Mouse (Mus musculus): Measurements from ENCODE around the gene Pigp. TPM values are rescaled to one million over a fixed set of nuclear protein-coding genes. Genes with fewer than 3 reads are reported as not detected.
A peak's percentile ranks its signal among the peaks of the same experiment; 100 is the strongest.
"Not testable (repeated sequence)": the region's sequence is repeated elsewhere in the genome, so short reads cannot be mapped to it uniquely, and the experiment has no call there.

The Pigp gene
- polyA plus RNA-seq, 1 experiment from 2014 or later, result 129 TPM

- Histone ChIP-seq H3K4me3 (replicated peaks) (no peak overlapping the region), H3K36me3 (no peaks in the 10 kb centered on the region), H3K27me3 (replicated peaks) (no peaks in the 10 kb centered on the region), H3K4me1 (peaks cover 1% of the 10 kb centered on the region), H3K27ac (replicated peaks) (no peak overlapping the region), H3K9ac (replicated peaks) (no peak overlapping the region), H3K9me3 (replicated peaks) (no peaks in the 10 kb centered on the region), H3K4me2 (no peak overlapping the region)
- ATAC-seq (ENCODE audit: low FRiP score), result no peak
- 80% methylated on average over 11 of the region's 11 CpGs for WGBS
These were observed 14.7 kb downstream of the Pigp start for GRCm38 (mm10) chr16:94356776-94357494.

GRCm38 (mm10) chr16:94356046-94356445 lies 15.6 kb downstream of the Pigp start:
- 78% methylated on average over 7 of the region's 7 CpGs for WGBS
- ATAC-seq (ENCODE audit: low FRiP score), result no peak
- Histone ChIP-seq H3K9ac (replicated peaks) (no peak overlapping the region), H3K9me3 (replicated peaks) (no peaks in the 10 kb centered on the region), H3K36me3 (no peaks in the 10 kb centered on the region), H3K27me3 (replicated peaks) (no peaks in the 10 kb centered on the region), H3K27ac (replicated peaks) (no peak overlapping the region), H3K4me2 (no peak overlapping the region), H3K4me3 (replicated peaks) (no peak overlapping the region), H3K4me1 (no peaks in the 10 kb centered on the region)

GRCm38 (mm10) chr16:94354450-94354849 lies 17.2 kb downstream of the Pigp start:
- ATAC-seq (ENCODE audit: low FRiP score), result no peak; the same call in 1 of the 2 replicates
- Histone ChIP-seq H3K27ac (replicated peaks) (no peak overlapping the region), H3K4me1 (peaks cover 9% of the 10 kb centered on the region; the same call in 1 of the 2 replicates), H3K4me2 (no peak overlapping the region), H3K9me3 (replicated peaks) (no peaks in the 10 kb centered on the region), H3K9ac (replicated peaks) (no peak overlapping the region), H3K4me3 (replicated peaks) (no peak overlapping the region), H3K36me3 (no peaks in the 10 kb centered on the region), H3K27me3 (replicated peaks) (no peaks in the 10 kb centered on the region)
- WGBS, result 41% methylated on average over 9 of the region's 9 CpGs

GRCm38 (mm10) chr16:94350287-94350677 lies 21.4 kb downstream of the Pigp start:
- H3K9ac ChIP-seq (replicated peaks), result no peak overlapping the region
- no peaks in the 10 kb centered on the region for H3K36me3 ChIP-seq
- no peak overlapping the region for H3K4me2 ChIP-seq
- no peak for ATAC-seq (ENCODE audit: low FRiP score)
- peaks cover 10% of the 10 kb centered on the region; the same call in 1 of the 2 replicates for H3K4me1 ChIP-seq
- H3K4me3 ChIP-seq (replicated peaks), result no peak overlapping the region
- no peak overlapping the region for H3K27ac ChIP-seq (replicated peaks)
- whole genome bisulfite sequencing, result 67% methylated on average over 10 of the region's 10 CpGs
- H3K9me3 ChIP-seq (replicated peaks), result no peaks in the 10 kb centered on the region
- H3K27me3 ChIP-seq (replicated peaks), result no peaks in the 10 kb centered on the region

GRCm38 (mm10) chr16:94349588-94350286 lies 21.9 kb downstream of the Pigp start:
- no peak overlapping the region for H3K9ac ChIP-seq (replicated peaks)
- 64% methylated on average over 11 of the region's 11 CpGs for WGBS
- H3K4me1 ChIP-seq, result peaks cover 10% of the 10 kb centered on the region; the same call in 1 of the 2 replicates
- no peak overlapping the region for H3K4me3 ChIP-seq (replicated peaks)
- H3K36me3 ChIP-seq, result no peaks in the 10 kb centered on the region
- H3K4me2 ChIP-seq, result no peak overlapping the region
- no peaks in the 10 kb centered on the region for H3K27me3 ChIP-seq (replicated peaks)
- H3K27ac ChIP-seq (replicated peaks), result no peak overlapping the region
- no peaks in the 10 kb centered on the region for H3K9me3 ChIP-seq (replicated peaks)
- 0 out of 2 replicates have a peak, but pooled peaks have one; percentile 24 for ATAC-seq (ENCODE audit: low FRiP score)

- no peaks in the 10 kb centered on the region for H3K27me3 ChIP-seq (replicated peaks)
- ATAC-seq (ENCODE audit: low FRiP score), result no peak
- no peak overlapping the region for H3K9ac ChIP-seq (replicated peaks)
- no peak overlapping the region for H3K4me2 ChIP-seq
- no peaks in the 10 kb centered on the region for H3K36me3 ChIP-seq
- no peaks in the 10 kb centered on the region for H3K9me3 ChIP-seq (replicated peaks)
- H3K27ac ChIP-seq (replicated peaks), result no peak overlapping the region
- H3K4me1 ChIP-seq, result peaks cover 10% of the 10 kb centered on the region; the same call in 1 of the 2 replicates
- WGBS, result 90% methylated on average over 2 of the region's 2 CpGs
- H3K4me3 ChIP-seq (replicated peaks), result no peak overlapping the region
These were observed 22.9 kb downstream of the Pigp start for GRCm38 (mm10) chr16:94348779-94349178.

- Histone ChIP-seq H3K9me3 (replicated peaks) (no peaks in the 10 kb centered on the region), H3K4me3 (replicated peaks) (no peak overlapping the region), H3K9ac (replicated peaks) (no peak overlapping the region), H3K4me2 (no peak overlapping the region), H3K4me1 (peaks cover 10% of the 10 kb centered on the region; the same call in 1 of the 2 replicates), H3K36me3 (no peaks in the 10 kb centered on the region), H3K27ac (replicated peaks) (no peak overlapping the region), H3K27me3 (replicated peaks) (no peaks in the 10 kb centered on the region)
- ATAC-seq (ENCODE audit: low FRiP score), result no peak
- WGBS, result 79% methylated on average over 7 of the region's 7 CpGs
These were observed 24.4 kb downstream of the Pigp start for GRCm38 (mm10) chr16:94347080-94347731.

- H3K36me3 ChIP-seq, result no peaks in the 10 kb centered on the region
- H3K27ac ChIP-seq (replicated peaks), result no peak overlapping the region
- no peak overlapping the region for H3K4me2 ChIP-seq
- H3K4me1 ChIP-seq, result peaks cover 10% of the 10 kb centered on the region; the same call in 1 of the 2 replicates
- ATAC-seq (ENCODE audit: low FRiP score), result no peak
- H3K27me3 ChIP-seq (replicated peaks), result no peaks in the 10 kb centered on the region
- no peak overlapping the region for H3K9ac ChIP-seq (replicated peaks)
- WGBS, result 86% methylated on average over 1 of the region's 1 CpGs
- H3K4me3 ChIP-seq (replicated peaks), result no peak overlapping the region
- no peaks in the 10 kb centered on the region for H3K9me3 ChIP-seq (replicated peaks)
These were observed 25.9 kb downstream of the Pigp start for GRCm38 (mm10) chr16:94345733-94346132.

GRCm38 (mm10) chr16:94339164-94340160 lies 32.2 kb downstream of the Pigp start:
- not testable (repeated sequence) for ATAC-seq (ENCODE audit: low FRiP score); H3K36me3 ChIP-seq; H3K4me3 ChIP-seq (replicated peaks); H3K27ac ChIP-seq (replicated peaks); H3K9me3 ChIP-seq (replicated peaks); H3K4me2 ChIP-seq; H3K9ac ChIP-seq (replicated peaks); H3K4me1 ChIP-seq; H3K27me3 ChIP-seq (replicated peaks)
- 94% methylated on average over 20 of the region's 22 CpGs for WGBS

- Histone ChIP-seq H3K9ac (replicated peaks) (no peak overlapping the region), H3K36me3 (no peaks in the 10 kb centered on the region), H3K4me1 (no peaks in the 10 kb centered on the region), H3K9me3 (replicated peaks) (no peaks in the 10 kb centered on the region), H3K4me2 (no peak overlapping the region), H3K27me3 (replicated peaks) (0 out of 2 replicates have a peak, but pooled peaks cover 2% of the 10 kb centered on the region), H3K4me3 (replicated peaks) (no peak overlapping the region), H3K27ac (replicated peaks) (no peak overlapping the region)
- no peak for ATAC-seq (ENCODE audit: low FRiP score)
- 47% methylated on average over 5 of the region's 5 CpGs for WGBS
These were observed 36.0 kb downstream of the Pigp start for GRCm38 (mm10) chr16:94335656-94336055.

- ATAC-seq (ENCODE audit: low FRiP score), result no peak
- H3K9me3 ChIP-seq (replicated peaks), result no peaks in the 10 kb centered on the region
- H3K27me3 ChIP-seq (replicated peaks), result peaks cover 30% of the 10 kb centered on the region
- no peaks in the 10 kb centered on the region for H3K36me3 ChIP-seq
- H3K4me2 ChIP-seq, result no peak overlapping the region
- 59% methylated on average over 5 of the region's 5 CpGs for WGBS
- peaks cover 21% of the 10 kb centered on the region for H3K4me1 ChIP-seq
- no peak overlapping the region for H3K4me3 ChIP-seq (replicated peaks)
- H3K27ac ChIP-seq (replicated peaks), result no peak overlapping the region
- no peak overlapping the region for H3K9ac ChIP-seq (replicated peaks)
These were observed 39.8 kb downstream of the Pigp start for GRCm38 (mm10) chr16:94331886-94332252.
